Mouse (Mus musculus) forebrain, embryonic 13.5 days (tissue): Measurements from ENCODE around the gene Vps53. TPM values are rescaled to one million over a fixed set of nuclear protein-coding genes. Genes with fewer than 3 reads are reported as not detected.

ENCODE experiments used
- ATAC-seq: fragments of 200-750 bp; cut with Nextera tagmentation; 2 replicates; pipeline ENCODE4 v1.8.0; 2017
- H3K27ac ChIP-seq: fragments of 300-500 bp; sonication (generic); 2 replicates; pipeline ENCODE4 v1.5.1; 2015; ENCODE audit warnings: inconsistent platforms, mild to moderate bottlenecking, moderate library complexity
- H3K27me3 ChIP-seq: fragments of 300-500 bp; sonication (generic); 2 replicates; pipeline ENCODE4 v1.6.1; 2015; ENCODE audit warnings: mild to moderate bottlenecking, inconsistent platforms
- H3K36me3 ChIP-seq: fragments of 300-500 bp; sonication (generic); 2 replicates; pipeline ENCODE4 v1.6.1; 2015; ENCODE audit warnings: mild to moderate bottlenecking, inconsistent platforms; ENCODE audit not compliant: poor library complexity, severe bottlenecking
- H3K4me1 ChIP-seq: fragments of 300-500 bp; sonication (generic); 2 replicates; pipeline ENCODE4 v1.6.1; 2015; ENCODE audit warnings: inconsistent platforms
- H3K4me2 ChIP-seq: fragments of 300-500 bp; sonication (generic); 2 replicates; pipeline ENCODE4 v1.6.1; 2015; ENCODE audit warnings: inconsistent platforms, mild to moderate bottlenecking, moderate library complexity
- H3K4me3 ChIP-seq: fragments of 300-500 bp; sonication (generic); 2 replicates; pipeline ENCODE4 v1.5.1; 2015; ENCODE audit warnings: mild to moderate bottlenecking, inconsistent platforms
- H3K9ac ChIP-seq: fragments of 300-500 bp; sonication (generic); 2 replicates; pipeline ENCODE4 v1.6.1; 2015; ENCODE audit warnings: mild to moderate bottlenecking, inconsistent platforms
- H3K9me3 ChIP-seq: fragments of 300-500 bp; sonication (generic); replicated peaks from 2 replicates; pipeline ENCODE4 v1.6.1; 2016; ENCODE audit warnings: inconsistent platforms
- WGBS: fragments of 180-500 bp; shearing (Covaris S2); methylation state at CpG from one replicate; pipeline ENCODE4 v1.1.7; 2015; 5-methylcytosine and 5-hydroxymethylcytosine counted together
- polyA plus RNA-seq: library from polyadenylated mRNA; unstranded; fragments of >200 nt; fragmentation: Nextera tagmentation; extraction: Ambion mirVana; gene quantifications from 2 replicates; pipeline ENCODE4 v1.2.1, GENCODE M21; 2015

The Vps53 gene
- polyA plus RNA-seq, 1 experiment from 2014 or later = 59.8 TPM

DNA sequence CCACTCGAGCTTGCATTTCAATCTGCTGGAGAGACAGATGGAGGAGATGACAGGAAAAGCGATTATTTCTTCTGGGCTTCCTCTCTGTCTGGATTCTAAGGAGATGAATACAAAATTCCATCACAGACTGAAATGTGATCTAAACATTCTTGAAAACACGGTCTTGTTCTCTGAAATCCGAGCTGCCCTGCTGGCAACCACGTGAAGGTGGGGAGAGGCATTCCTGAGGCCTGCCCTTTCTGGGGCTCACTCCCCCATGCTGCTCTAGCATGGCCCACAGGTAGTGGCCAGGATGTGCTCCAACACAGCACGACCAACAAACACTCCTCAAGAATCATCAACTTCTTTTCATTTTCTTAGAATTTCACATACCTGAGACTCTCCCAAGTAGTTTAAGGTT is 19.2 kb downstream of the Vps53 start:
- no peak overlapping the region for H3K4me2 ChIP-seq
- H3K27ac ChIP-seq = no peak overlapping the region
- H3K4me1 ChIP-seq = no peaks in the 10 kb centered on the region
- H3K9me3 ChIP-seq = no peaks in the 10 kb centered on the region
- no peaks in the 10 kb centered on the region for H3K27me3 ChIP-seq
- 66% methylated on average over 6 of the region's 6 CpGs for WGBS
- H3K4me3 ChIP-seq = no peak overlapping the region
- peaks cover 71% of the 10 kb centered on the region for H3K36me3 ChIP-seq
- no peak overlapping the region for H3K9ac ChIP-seq
- ATAC-seq = no peak

GRCm38 (mm10) chr11:76158375-76158774 is 21.1 kb downstream of the Vps53 start:
- Histone ChIP-seq H3K9me3 (no peaks in the 10 kb centered on the region), H3K27ac (no peak overlapping the region), H3K9ac (no peak overlapping the region), H3K4me1 (no peaks in the 10 kb centered on the region), H3K4me2 (no peak overlapping the region), H3K27me3 (no peaks in the 10 kb centered on the region), H3K36me3 (peaks cover 81% of the 10 kb centered on the region), H3K4me3 (no peak overlapping the region)
- no peak for ATAC-seq
- WGBS = 86% methylated on average over 2 of the region's 2 CpGs

GRCm38 (mm10) chr11:76154861-76155260 is 24.6 kb downstream of the Vps53 start:
- 91% methylated on average over 2 of the region's 2 CpGs for WGBS
- peaks cover 55% of the 10 kb centered on the region for H3K36me3 ChIP-seq
- no peak overlapping the region for H3K27ac ChIP-seq
- no peak overlapping the region for H3K9ac ChIP-seq
- ATAC-seq = no peak
- no peak overlapping the region for H3K4me3 ChIP-seq
- no peaks in the 10 kb centered on the region for H3K9me3 ChIP-seq
- H3K4me1 ChIP-seq = no peaks in the 10 kb centered on the region
- H3K4me2 ChIP-seq = no peak overlapping the region
- H3K27me3 ChIP-seq = no peaks in the 10 kb centered on the region

GRCm38 (mm10) chr11:76154200-76154599 is 25.2 kb downstream of the Vps53 start:
- 96% methylated on average over 2 of the region's 2 CpGs for WGBS

DNA sequence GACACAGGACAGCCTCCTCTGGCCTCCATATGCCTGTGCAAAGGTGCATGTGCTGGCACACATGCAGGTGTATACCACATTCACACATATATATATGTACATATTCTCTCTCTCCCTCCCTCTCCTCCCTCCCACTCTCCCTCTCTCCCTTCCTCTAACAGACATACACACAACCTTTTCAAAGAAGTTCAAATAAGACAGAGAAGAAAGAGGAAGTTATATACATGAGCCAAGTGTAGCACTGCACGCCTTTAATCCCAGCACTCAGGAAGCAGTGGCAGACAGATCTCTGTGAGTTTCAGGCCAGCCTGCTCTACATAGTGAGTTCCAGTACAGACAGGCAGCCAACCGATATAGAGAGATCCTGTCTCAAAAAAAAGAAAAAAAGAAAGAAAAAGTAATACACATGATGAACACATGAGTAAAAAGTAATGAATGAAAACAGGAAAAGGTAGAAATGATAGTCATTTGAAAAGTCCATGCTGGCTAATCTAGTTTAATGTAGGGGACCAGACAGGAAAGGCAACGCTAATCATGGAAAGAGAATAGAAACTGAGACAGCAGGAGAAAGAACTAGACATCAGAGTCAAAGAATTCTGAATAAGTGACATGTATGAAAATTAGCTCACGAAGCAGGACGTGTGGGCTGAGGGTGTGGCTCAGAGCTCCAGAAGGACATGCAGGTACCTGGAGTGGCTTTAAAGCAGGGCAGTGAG is 26.1 kb downstream of the Vps53 start:
- Histone ChIP-seq H3K4me2 (no peak overlapping the region), H3K36me3 (peaks cover 45% of the 10 kb centered on the region), H3K4me1 (peaks cover 11% of the 10 kb centered on the region), H3K9me3 (no peaks in the 10 kb centered on the region), H3K27ac (no peak overlapping the region), H3K9ac (no peak overlapping the region), H3K4me3 (no peak overlapping the region), H3K27me3 (no peaks in the 10 kb centered on the region)
- no peak for ATAC-seq
- 90% methylated on average over 5 of the region's 5 CpGs for WGBS

More at GRCm38 (mm10) chr11:76154200-76154599, 25.2 kb downstream of the Vps53 start:
- no peaks in the 10 kb centered on the region for H3K9me3 ChIP-seq
- ATAC-seq = no peak
- no peak overlapping the region for H3K27ac ChIP-seq
- no peaks in the 10 kb centered on the region for H3K27me3 ChIP-seq
- peaks cover 3% of the 10 kb centered on the region for H3K4me1 ChIP-seq
- H3K36me3 ChIP-seq = peaks cover 53% of the 10 kb centered on the region
- no peak overlapping the region for H3K9ac ChIP-seq
- H3K4me3 ChIP-seq = no peak overlapping the region
- no peak overlapping the region for H3K4me2 ChIP-seq

DNA sequence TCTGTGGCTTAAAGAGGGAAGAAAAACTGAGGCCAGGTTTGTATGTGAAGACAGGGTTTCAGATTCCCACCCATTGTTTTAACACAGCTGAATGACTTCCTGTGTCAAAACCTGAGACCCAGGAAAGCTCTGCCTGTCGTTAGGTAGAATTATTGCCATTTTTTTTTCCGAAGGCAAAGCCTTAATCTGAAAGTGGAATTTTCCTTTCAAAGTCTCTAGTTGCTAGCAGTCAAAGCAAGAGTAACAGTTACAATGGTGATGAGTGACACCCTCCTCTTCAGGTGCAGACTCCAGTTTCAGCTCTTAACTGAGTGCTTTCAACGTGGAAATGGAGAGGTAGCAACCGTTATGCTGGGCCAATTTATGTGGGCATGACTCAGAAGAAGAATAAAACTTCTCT is 28.5 kb downstream of the Vps53 start:
- no peak overlapping the region for H3K27ac ChIP-seq
- no peaks in the 10 kb centered on the region for H3K27me3 ChIP-seq
- no peak for ATAC-seq
- 70% methylated on average over 4 of the region's 4 CpGs for WGBS
- H3K9ac ChIP-seq = no peak overlapping the region
- no peak overlapping the region for H3K4me2 ChIP-seq
- H3K36me3 ChIP-seq = peaks cover 24% of the 10 kb centered on the region
- no peak overlapping the region for H3K4me3 ChIP-seq
- H3K4me1 ChIP-seq = peaks cover 18% of the 10 kb centered on the region
- H3K9me3 ChIP-seq = no peaks in the 10 kb centered on the region

DNA sequence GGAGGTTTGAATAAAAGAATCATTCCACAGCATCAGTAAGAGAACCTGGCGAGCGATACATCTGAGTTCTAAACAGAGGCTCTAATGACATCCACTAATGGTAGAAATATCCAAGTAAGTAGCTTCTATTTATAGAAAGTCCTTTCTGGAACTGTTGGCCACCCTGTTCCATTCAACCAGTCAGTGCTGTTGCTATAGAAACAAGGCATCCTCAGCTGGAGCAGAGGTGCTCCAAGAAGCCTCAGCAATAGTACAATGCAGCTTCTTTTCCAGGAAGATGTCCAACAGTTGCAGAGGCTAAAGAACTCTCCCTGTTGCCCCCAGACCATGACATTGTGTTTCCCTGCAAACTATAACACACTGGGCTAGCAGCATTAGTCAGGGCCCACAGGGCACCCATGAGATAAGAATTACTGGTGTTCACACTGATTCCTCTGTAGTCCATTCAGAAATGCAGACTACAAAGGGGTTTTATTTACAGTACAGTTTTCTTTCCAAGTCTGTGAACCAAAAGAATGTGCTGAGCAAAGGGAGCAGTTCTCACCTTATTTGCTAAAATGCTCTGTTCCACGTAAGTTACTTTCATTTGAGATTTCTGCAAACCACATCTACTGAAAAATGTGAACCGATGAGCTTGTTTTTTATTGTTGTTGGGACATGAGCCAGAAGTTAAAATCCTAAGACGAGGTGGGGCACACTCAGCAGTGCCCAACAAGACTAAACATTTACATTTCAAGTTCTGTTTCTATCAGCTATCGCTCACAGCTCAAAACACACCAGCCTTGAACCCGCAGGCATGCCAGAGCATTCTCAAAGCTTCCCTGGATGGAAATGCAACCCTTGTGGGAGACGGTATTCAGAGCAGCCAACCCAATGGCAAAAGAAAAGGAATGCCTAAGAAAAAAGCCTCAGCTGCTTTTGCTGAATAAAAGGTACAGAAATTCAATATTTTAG is 31.1 kb downstream of the Vps53 start:
- Histone ChIP-seq H3K27ac (peak overlapping the region; percentile 52), H3K4me2 (no peak overlapping the region), H3K9me3 (no peaks in the 10 kb centered on the region), H3K27me3 (no peaks in the 10 kb centered on the region), H3K4me1 (peaks cover 18% of the 10 kb centered on the region), H3K36me3 (peaks cover 16% of the 10 kb centered on the region; the same call in 1 of the 2 replicates), H3K4me3 (no peak overlapping the region), H3K9ac (0 out of 2 replicates have a peak overlapping the region, but pooled peaks have one; percentile 5)
- ATAC-seq = no peak
- WGBS = 65% methylated on average over 8 of the region's 8 CpGs

- 85% methylated on average over 8 of the region's 8 CpGs for WGBS
- no peaks in the 10 kb centered on the region for H3K27me3 ChIP-seq
Observed at GRCm38 (mm10) chr11:76146187-76147010, 33.0 kb downstream of the Vps53 start.

GRCm38 (mm10) chr11:76145169-76145568 is 34.3 kb downstream of the Vps53 start:
- Histone ChIP-seq H3K4me2 (no peak overlapping the region), H3K4me1 (peaks cover 18% of the 10 kb centered on the region), H3K9me3 (no peaks in the 10 kb centered on the region), H3K27me3 (no peaks in the 10 kb centered on the region), H3K9ac (no peak overlapping the region), H3K4me3 (no peak overlapping the region), H3K36me3 (peaks cover 12% of the 10 kb centered on the region; the same call in 1 of the 2 replicates), H3K27ac (no peak overlapping the region)
- no peak for ATAC-seq
- WGBS = 100% methylated on average over 1 of the region's 1 CpGs

More at GRCm38 (mm10) chr11:76146187-76147010, 33.0 kb downstream of the Vps53 start:
- ATAC-seq = no peak
- H3K9me3 ChIP-seq = no peaks in the 10 kb centered on the region
- H3K36me3 ChIP-seq = peaks cover 12% of the 10 kb centered on the region; the same call in 1 of the 2 replicates
- H3K4me1 ChIP-seq = peaks cover 18% of the 10 kb centered on the region
- H3K4me2 ChIP-seq = no peak overlapping the region
- no peak overlapping the region for H3K27ac ChIP-seq
- no peak overlapping the region for H3K9ac ChIP-seq
- H3K4me3 ChIP-seq = no peak overlapping the region

DNA sequence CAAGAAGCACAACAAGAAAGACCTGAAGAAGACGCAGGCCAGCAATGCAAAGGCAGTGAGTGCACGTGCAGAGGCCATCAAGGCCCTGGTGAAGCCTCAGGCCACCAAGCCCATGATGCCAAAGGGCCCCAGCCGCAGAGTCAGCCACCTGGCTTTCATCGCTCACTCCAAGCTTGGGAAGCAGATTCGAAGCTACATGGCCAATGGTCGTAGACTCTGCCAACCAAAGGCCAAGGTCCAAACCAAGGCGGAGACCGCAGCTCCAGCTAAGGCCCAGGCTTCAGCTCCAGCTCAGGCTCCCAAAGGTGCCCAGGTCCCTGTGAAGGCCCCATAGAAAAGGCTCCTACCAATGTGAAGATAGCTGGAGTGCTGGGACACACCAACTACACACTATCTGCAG is 35.1 kb downstream of the Vps53 start:
- H3K9ac ChIP-seq = no peak overlapping the region
- no peak overlapping the region for H3K4me3 ChIP-seq
- no peaks in the 10 kb centered on the region for H3K27me3 ChIP-seq
- ATAC-seq = no peak
- no peak overlapping the region for H3K27ac ChIP-seq
- H3K9me3 ChIP-seq = no peaks in the 10 kb centered on the region
- peaks cover 12% of the 10 kb centered on the region; the same call in 1 of the 2 replicates for H3K36me3 ChIP-seq
- no peak overlapping the region for H3K4me2 ChIP-seq
- 96% methylated on average over 8 of the region's 8 CpGs for WGBS
- peaks cover 17% of the 10 kb centered on the region for H3K4me1 ChIP-seq

- Histone ChIP-seq H3K4me3 (no peak overlapping the region), H3K4me1 (no peaks in the 10 kb centered on the region), H3K36me3 (peaks cover 45% of the 10 kb centered on the region), H3K27ac (no peak overlapping the region), H3K27me3 (no peaks in the 10 kb centered on the region), H3K9me3 (no peaks in the 10 kb centered on the region), H3K4me2 (no peak overlapping the region), H3K9ac (no peak overlapping the region)
- ATAC-seq = no peak
- 84% methylated on average over 3 of the region's 3 CpGs for WGBS
Observed at GRCm38 (mm10) chr11:76137996-76138395, 41.5 kb downstream of the Vps53 start.
